Mouse (Mus musculus): ENCODE measurements around the gene Vps26b.

- TF ChIP-seq CTCF (IDR thresholded peaks at IDR 0.05; ENCODE audit: low read depth) (no peak), EP300 (IDR thresholded peaks at IDR 0.05; ENCODE audit: low read depth) (no peak)
Observed at GRCm38 (mm10) chr9:26999461-27000395, 30.1 kb downstream of the Vps26b start, which contains the start of the genes Acad8 and Thyn1.
